Mouse (Mus musculus) right cerebral cortex, adult 18-20 months (tissue): ENCODE results near the gene Klhdc7b.

Source experiments
- DNase-seq: peaks from one replicate; pipeline ENCODE4 v3.0.0; 2022; ENCODE audit warnings: mixed read lengths

The Klhdc7b gene

DNA sequence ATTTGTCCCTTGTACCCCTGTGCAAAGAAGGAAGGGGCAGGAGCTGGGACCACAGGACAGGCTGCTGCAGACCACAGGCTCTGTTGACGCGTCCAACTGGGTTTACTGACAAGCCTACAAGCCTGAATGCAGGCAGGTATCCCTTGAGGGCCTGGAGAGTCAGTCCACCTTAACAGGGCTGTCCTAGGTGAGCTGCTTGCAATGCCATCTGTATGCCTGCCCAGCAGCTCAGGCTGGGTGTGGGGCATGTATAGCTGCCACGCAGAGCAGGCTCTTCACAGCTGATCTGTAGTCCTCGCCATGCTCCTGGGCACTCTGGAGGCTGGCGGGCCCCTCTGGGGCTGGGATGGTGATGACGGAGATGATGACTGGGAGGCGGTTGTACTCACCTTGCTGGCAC is at the start of gene Klhdc7b:
Gene Klhdc7b (plus strand): TSS at position 301 of the 400 bp plus-strand sequence.
- DNase-seq = no peak

GRCm38 (mm10) chr15:89336422-89336821 is 48.3 kb upstream of the Klhdc7b start:
- DNase-seq = no peak

DNA sequence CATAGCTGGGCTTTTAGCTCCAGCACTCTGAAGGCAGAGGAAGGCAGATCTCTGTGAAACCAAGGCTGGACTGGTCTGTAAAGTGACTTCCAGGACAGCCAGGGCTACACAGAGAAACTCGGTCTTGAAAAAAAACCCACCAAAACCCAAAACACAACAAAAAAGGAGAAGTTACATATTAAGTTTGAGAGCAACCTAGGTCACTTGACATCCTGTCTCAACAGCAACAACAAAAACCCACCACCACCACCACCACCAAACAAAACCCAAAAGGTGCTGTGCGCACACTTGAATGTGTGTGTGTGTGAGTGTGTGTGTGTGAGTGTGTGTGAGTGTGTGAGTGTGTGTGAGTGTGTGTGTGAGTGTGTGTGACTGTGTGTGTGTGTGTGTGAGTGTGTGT is 45.0 kb upstream of the Klhdc7b start:
- DNase-seq = no peak

- no peak for DNase-seq
These were observed 44.6 kb upstream of the Klhdc7b start for GRCm38 (mm10) chr15:89340136-89340535.

DNA sequence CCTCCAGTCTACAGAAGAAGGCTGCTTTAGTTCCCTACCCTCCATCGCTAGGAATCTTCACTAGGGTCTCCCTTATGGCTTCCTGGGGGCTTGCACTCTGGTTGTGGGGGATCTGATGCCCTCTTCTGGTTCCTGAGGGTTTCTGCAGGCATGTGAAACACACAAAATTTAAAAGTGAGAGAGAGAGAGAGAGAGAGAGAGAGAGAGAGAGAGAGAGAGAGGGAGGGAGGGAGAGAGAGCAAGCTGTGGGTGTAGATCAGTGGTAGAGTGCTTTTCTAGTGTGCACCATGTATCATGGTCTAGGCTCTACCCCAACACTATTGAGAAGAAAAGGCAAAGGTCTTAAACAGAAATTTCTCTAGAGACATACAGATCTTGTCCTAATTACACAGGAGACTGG is 43.0 kb upstream of the Klhdc7b start:
- no peak for DNase-seq

DNA sequence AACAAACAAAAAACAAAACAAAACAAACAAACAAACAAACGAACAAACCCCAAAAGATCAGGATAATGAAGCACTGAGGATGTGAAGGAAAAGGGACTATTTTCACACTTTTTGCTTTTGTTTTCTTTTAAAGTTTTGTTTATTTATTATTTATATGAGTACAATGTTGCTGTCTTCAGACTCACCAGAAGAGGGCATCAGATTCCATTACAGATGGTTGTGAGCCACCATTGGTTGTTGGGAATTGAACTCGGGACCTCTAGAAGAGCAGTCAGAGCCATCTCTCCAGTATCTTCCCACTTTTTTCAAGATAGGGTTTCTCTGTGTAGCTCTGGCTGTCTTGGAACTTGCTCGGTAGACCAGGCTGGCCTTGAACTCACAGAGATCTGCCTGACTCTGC is 41.4 kb upstream of the Klhdc7b start:
- no peak for DNase-seq

- no peak for DNase-seq
These were observed 34.3 kb upstream of the Klhdc7b start for GRCm38 (mm10) chr15:89350447-89350846.

DNA sequence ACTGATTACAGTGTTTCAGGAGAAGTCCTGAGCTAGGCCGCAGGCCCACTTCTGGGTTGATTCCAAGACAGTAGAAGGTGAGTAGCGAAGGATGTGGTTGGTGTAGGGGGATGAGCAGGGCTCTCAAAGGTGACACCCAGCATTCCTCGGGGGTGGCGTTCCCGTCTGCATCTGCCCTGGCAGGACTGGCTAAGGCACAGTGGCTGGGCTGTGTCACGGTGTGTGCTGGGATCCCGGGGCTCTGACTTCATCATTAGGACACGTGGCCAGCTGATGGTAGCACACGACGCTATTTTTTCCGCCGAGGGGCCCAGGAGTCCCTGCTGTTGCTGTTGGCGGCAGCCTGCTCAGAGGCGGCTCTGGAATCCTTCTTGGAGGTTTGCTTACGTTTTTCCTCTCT is 33.4 kb upstream of the Klhdc7b start:
- no peak for DNase-seq

DNA sequence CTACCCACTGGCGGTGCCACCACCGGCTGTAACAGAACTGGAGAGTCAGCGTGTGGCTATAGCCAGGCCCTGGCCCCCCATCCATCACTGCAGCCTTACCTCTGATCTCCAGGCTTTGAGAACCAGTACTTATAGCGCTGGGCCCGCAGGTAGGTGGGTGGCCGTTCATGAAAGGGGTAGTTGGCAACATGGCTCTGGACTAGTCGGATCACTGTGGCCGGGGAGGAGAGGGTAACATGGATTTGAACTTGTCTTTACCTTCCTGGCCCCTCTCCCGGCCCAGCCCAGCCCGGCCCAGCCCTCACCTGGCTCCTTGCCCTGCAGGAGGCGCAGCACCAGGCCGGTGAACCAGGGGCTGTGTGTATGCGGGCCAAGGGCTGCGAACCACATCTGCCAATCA is 32.7 kb upstream of the Klhdc7b start:
- DNase-seq = no peak

GRCm38 (mm10) chr15:89352795-89353194 is 31.9 kb upstream of the Klhdc7b start:
- DNase-seq = no peak

DNA sequence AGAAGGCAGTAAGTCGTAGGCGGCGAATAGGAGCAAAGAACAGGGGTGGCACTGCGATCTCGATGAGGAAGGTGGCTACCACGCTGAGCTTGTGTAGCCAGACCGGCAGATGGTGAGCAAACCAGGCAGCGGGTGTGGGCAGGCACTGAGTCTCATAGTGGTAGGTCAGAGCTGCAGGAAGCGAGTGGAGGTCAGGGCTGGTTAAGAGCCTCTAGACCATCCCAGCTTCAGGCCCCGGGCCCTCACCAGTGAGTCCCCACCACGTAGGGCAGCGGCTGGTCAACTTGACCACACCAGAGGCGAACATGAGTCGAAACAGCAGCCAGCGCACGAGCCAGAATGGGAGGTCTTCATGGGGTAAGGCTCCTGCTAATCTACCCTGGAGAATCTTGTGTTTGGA is 30.9 kb upstream of the Klhdc7b start:
- no peak for DNase-seq

DNA sequence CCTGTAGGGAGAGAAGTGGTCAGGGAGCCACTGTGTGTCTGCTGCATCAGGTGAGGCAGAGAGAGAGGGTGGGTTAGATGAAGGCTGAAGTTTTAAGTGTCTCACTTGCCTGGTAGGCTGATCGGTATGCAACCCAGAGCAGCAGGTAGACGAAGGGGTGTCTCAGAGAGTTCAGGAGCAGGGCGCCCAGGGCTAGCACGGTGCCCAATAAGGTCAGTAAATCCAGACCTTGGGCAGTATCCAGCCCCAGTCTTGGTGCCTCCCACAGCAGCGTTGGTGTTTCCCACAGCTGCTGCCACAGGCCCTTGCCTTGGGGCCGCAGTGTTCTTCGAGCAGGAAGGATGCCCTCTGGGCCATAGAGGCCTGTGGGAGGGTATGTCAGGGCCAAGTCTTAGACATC is 30.3 kb upstream of the Klhdc7b start:
- DNase-seq = no peak

- peak; percentile 94 for DNase-seq
These were observed 29.2 kb upstream of the Klhdc7b start, which contains the start of the genes Lmf2 and Ncaph2 for GRCm38 (mm10) chr15:89355241-89356187. Gene Lmf2, minus strand, starts transcription at chr15:89355659. Gene Ncaph2, plus strand, starts transcription at chr15:89355719.

DNA sequence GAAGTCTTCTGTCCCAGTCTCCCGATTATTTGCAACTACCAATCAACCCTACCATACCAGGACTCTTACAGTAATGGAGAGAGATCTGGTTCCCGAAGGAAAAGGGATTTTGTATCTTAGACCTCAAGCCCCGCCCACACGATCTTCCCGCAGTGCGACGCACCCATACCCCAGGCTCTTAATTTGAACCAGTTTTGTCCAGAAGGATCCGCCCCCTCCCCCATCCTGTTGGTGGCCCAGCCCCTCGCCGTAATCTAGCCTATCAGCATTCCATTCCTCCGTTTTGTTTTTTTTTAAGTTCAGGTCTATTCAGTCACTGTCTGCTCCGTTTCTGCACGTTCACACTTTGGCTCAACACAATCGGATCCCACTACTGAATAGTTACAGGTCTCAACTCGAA is 28.3 kb upstream of the Klhdc7b start:
- peak; percentile 46 for DNase-seq

GRCm38 (mm10) chr15:89358784-89359183 is 25.9 kb upstream of the Klhdc7b start:
- DNase-seq = no peak

DNA sequence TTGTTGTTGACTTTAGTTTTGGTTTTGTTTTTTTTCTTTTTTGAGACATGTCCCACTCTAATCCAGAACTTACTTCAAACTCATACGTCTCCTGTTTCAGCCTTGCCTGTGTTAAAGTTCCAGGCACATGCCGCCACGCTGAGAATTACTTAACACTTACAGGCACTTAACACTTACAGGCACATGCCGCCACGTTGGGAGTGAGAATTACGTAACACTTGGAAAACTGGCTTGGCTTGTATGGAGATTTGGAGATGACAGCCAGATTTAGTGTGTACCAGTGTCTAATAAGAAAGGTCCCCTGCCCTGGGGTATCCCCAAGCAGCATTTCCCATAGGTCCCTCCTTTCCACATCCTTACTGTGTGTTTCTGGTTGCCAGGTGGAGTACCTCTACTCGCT is 21.7 kb upstream of the Klhdc7b start:
- no peak for DNase-seq

DNA sequence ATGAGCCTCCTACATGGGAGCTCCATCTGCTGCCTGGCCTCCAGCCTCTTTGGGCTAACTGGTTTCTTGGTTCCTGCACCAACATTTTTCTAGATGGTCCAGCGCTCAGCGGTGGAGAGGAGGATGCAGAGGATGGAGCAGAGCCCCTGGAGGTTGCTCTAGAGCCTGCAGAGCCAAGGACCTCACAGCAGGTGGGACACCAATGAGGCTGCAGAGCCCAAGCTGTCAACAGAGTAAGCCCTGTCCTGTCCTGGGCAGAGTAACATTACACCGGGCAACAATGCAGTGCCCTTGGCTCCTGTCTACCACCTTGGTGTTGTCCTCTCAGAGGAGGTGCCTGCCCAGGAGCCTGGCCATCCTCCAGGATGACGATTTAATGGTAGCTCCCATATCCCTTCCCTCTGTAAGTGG is 19.6 kb upstream of the Klhdc7b start:
- no peak for DNase-seq

- no peak for DNase-seq
These were observed 12.6 kb upstream of the Klhdc7b start for GRCm38 (mm10) chr15:89372068-89372467.

- no peak for DNase-seq
These were observed 12.2 kb upstream of the Klhdc7b start for GRCm38 (mm10) chr15:89372536-89372935.

GRCm38 (mm10) chr15:89373027-89373761 is 11.5 kb upstream of the Klhdc7b start:
- DNase-seq = peak; percentile 85

DNA sequence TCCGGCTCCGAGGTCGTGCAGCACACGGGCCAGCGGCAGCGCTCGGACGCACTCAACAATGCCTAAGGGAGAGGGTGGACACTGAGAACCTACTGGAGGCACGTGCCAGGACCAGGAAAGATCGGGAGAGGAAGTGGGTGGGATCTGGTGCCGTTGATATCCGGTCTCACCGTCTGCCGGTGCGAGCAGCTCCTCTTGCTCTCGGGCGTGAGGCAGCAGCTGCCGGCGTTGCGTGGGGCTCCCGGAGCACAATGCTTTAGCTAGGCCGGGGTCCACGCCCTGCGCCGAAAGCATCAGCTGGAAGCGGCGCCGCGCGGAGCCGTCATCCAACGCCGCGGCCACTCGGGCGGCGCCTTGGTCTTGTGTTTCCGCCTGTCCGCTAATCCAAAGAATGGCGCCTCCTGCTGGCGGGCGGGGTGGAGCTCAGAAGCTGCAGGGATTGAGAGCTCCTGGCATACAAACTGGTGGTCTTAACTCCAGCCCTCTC is 10.9 kb upstream of the Klhdc7b start, which contains the start of gene Sco2:
Gene Sco2 (minus strand): TSS at position 85 of the 487 bp plus-strand sequence.
- peak; percentile 91 for DNase-seq

DNA sequence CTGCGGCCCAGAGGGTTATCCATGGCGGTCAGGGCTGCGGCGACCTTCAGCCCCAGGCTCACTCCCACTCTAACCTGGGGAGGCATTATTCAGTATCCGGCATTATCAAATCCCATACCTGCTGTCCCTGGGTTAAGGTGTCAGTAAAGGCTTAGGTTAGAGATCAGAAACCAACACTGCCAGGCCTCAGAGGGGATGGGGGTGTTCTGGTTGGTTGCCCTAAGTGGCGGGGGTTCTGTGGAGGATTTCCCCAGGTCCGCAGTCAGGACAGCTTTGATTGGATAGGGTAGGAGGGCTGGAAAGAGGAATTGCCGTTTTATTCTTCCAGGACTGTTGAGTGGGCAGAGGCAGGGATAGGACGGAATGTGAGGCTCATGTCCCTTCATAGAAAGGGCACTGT is 10.4 kb upstream of the Klhdc7b start:
- no peak for DNase-seq

DNA sequence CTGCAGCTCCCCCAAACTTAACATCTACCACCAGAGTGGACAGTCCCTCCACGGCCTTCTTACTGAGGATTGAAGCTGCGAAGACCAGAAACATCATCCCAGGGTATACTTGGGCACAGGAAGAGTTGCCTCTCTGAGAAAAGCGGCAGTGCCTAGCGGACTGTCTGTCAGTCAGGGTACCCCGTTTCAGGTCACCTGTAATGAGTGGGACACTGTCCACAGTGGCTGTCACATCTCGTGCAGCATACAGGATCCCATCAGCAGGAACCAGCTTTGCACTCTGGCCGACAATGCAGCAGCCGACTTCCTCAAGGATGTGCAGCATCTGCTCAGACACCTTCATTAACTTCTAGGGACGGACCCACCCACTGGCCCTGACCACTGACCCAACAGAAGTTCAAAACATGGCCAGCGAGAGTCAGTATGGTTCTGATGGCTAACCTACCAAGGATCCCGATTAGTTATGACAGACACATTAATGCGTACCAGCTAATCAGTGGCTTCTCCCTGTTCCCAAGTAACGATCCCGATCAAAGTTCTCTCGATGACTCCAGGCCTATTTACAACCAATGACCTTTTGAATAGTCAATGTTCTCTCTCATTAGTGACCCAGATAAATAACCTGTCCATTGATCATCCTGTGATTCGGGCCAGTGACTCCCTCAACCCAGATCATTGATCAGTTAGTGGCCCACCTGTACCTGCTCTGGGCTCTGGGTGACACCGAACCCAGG is 9.7 kb upstream of the Klhdc7b start:
- DNase-seq = no peak
